Mouse (Mus musculus): ENCODE measurements around the gene Ace3. TPM values are rescaled to one million over a fixed set of nuclear protein-coding genes. Genes with fewer than 3 reads are reported as not detected.

Ace3 gene
- polyA plus RNA-seq, 1 experiment from 2014 or later: not detected

DNA sequence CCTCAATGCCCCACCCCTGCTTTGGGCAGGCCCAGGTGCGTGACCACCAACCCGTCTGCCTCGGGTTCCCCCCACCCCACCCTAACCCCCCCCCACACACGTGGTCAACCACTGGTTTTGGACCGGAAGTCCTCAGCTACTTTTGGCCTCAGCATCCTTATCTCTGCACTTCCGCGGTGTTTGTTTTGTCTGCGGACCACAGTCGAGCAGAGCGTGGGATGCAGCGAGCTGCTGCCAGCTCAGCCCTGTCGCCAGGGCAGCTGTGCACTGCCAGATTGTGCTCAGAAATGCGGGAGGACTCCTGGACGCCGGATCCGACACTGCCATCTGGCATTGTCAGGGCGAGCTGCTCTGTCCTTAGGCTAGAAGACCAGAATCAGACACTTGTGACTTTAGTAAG is 35.1 kb upstream of the Ace3 start:
- H3K4me2 ChIP-seq: no peak overlapping the region
- H3K36me3 ChIP-seq (replicated peaks): no peaks in the 10 kb centered on the region
- no peak overlapping the region for H3K27ac ChIP-seq
- H3K9me3 ChIP-seq: no peaks in the 10 kb centered on the region
- no peak overlapping the region for H3K9ac ChIP-seq
- no peak for ATAC-seq (replicated peaks)
- no peaks in the 10 kb centered on the region for H3K27me3 ChIP-seq (replicated peaks)
- H3K4me1 ChIP-seq: no peaks in the 10 kb centered on the region
- WGBS: 49% methylated on average over 17 of the region's 17 CpGs
- H3K4me3 ChIP-seq: no peak overlapping the region

DNA sequence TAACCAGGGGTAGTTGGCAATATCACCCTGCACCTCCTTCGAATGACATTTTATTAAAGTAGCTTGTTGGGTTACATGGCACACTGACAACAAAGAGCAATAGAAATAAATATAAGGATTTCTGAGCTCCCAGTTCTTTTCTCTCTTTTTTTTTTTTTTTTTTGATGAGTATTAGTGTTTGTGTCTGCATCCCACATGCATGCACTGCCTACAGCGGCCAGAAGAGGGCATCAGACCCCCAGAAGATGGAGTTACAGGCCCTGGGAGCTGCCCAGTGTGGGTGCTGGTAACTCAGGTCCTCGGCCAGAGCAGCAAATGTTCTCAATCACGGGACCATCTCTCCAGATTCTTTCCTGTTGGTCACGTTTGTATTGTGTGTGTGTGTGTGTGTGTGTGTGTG is 29.8 kb upstream of the Ace3 start:
- Histone ChIP-seq H3K4me3 (no peak overlapping the region), H3K4me1 (peaks cover 15% of the 10 kb centered on the region), H3K27me3 (replicated peaks) (peaks cover 11% of the 10 kb centered on the region), H3K27ac (no peak overlapping the region), H3K36me3 (replicated peaks) (no peaks in the 10 kb centered on the region), H3K9ac (no peak overlapping the region), H3K9me3 (no peaks in the 10 kb centered on the region), H3K4me2 (no peak overlapping the region)
- WGBS: 67% methylated on average over 5 of the region's 5 CpGs
- ATAC-seq (replicated peaks): no peak

DNA sequence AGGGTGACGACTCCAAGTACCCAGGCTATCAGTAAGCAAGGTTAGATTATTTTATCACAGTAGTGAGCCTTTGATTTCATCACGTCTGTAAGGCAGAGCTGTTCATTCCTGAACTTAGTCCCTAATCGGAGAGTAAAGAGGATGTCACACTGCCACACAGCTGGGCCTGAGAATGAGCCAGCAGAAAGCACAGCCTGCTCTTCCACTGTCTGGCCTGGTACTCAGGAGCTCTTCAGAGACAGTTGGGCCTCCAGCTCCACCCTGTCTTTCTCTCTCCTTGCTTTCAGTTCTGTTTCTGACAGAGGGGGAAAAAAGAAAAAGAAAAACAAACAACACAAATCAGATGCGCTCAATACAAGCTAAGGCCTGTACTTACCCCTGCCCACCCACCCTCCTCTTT is 28.2 kb upstream of the Ace3 start:
- peaks cover 12% of the 10 kb centered on the region for H3K27me3 ChIP-seq (replicated peaks)
- H3K9ac ChIP-seq: no peak overlapping the region
- WGBS: 70% methylated on average over 4 of the region's 4 CpGs
- no peaks in the 10 kb centered on the region for H3K9me3 ChIP-seq
- peaks cover 15% of the 10 kb centered on the region for H3K4me1 ChIP-seq
- H3K4me2 ChIP-seq: no peak overlapping the region
- H3K4me3 ChIP-seq: no peak overlapping the region
- ATAC-seq (replicated peaks): no peak
- H3K27ac ChIP-seq: no peak overlapping the region
- no peaks in the 10 kb centered on the region for H3K36me3 ChIP-seq (replicated peaks)

DNA sequence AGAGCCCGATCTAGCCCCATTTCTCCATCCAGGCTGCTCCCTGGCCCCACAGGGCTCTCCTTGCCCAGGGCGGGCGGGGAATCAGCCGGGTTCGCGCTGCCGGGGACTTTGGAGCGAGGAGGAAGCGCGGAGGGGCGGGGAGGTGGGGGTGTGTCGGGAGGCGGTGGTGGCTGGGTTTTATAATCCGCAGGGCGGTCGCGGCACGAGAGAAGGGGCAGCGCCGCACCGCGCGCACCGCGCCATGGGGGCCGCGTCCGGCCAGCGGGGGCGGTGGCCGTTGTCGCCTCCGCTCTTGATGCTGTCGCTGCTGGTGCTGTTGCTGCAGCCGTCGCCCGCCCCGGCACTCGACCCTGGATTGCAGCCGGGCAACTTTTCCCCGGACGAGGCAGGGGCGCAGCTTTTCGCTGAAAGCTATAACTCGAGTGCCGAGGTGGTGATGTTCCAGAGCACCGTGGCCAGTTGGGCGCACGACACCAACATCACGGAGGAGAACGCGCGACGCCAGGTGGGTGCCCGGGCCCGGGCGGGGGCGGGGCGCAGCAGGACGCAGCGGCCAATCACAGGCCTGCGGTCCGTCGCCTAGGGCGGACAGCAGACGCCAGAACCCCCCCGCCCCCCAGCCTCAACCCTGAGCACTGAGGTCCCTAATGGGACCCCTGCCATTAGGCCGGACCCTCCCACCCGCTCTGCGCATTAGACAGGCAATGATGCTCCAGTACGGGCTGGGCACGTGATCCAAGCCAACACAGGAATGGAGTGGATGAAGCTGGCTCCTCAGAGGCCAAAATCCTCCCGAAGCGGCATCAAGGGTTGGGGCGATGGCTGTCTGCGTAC is 26.5 kb upstream of the Ace3 start, which contains the start of gene Ace:
Ace (plus strand) TSS at position 205 of the 834 bp plus-strand sequence.
- Histone ChIP-seq H3K27ac (peak within 1 kb of the TSS; percentile 51; the same call in 1 of the 2 replicates), H3K4me3 (peak within 1 kb of the TSS; percentile 66), H3K36me3 (replicated peaks) (no peaks in the 10 kb centered on the region), H3K4me1 (peaks cover 15% of the 10 kb centered on the region), H3K4me2 (peak within 1 kb of the TSS; percentile 96), H3K9me3 (no peaks in the 10 kb centered on the region), H3K27me3 (replicated peaks) (peaks cover 12% of the 10 kb centered on the region), H3K9ac (peak within 1 kb of the TSS; percentile 61)
- WGBS: under 1% methylated on average over 76 of the region's 76 CpGs
- ATAC-seq (replicated peaks): peak; percentile 85

DNA sequence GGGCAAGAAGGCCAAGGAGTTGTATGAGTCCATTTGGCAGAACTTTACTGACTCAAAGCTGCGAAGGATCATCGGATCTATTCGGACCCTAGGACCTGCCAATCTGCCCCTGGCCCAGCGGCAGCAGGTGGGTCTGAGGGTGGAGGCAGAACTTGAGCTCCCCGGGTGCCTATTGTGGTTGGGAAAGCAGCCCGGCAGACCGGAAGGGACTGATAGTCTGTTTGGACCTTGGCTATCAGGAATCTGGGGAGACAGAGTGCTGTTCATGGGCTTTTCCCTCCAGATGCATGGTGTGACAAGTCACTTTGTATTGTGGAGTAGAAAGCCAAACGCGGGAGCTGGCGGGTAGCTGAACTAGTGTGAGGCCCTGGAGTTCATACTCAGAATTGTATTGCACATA is 25.5 kb upstream of the Ace3 start:
- no peak overlapping the region for H3K9ac ChIP-seq
- 51% methylated on average over 10 of the region's 10 CpGs for WGBS
- H3K4me2 ChIP-seq: peak overlapping the region; percentile 96
- H3K9me3 ChIP-seq: no peaks in the 10 kb centered on the region
- peak overlapping the region; percentile 66; the same call in 1 of the 2 replicates for H3K4me3 ChIP-seq
- H3K4me1 ChIP-seq: peaks cover 15% of the 10 kb centered on the region
- H3K36me3 ChIP-seq (replicated peaks): no peaks in the 10 kb centered on the region
- no peak overlapping the region for H3K27ac ChIP-seq
- no peak for ATAC-seq (replicated peaks)
- H3K27me3 ChIP-seq (replicated peaks): peaks cover 12% of the 10 kb centered on the region

DNA sequence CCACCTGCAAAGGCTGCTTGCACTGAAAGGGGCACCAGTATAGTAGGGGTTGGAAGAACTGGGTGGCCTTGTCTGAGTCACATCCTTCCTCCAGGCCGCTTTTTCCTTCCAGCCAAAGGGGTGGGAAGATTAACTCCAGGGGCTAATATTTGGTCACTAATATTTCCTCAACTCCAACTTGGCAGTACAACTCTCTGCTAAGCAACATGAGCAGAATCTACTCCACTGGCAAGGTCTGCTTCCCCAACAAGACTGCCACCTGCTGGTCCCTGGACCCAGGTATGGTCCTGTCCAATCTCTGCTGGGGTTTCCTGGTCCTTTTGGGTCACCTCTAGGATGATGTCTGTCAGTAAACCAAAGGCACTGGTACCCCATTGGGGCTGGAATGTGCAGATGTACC is 25.0 kb upstream of the Ace3 start:
- no peak overlapping the region for H3K27ac ChIP-seq
- no peak for ATAC-seq (replicated peaks)
- WGBS: 40% methylated on average over 1 of the region's 1 CpGs
- peaks cover 15% of the 10 kb centered on the region for H3K4me1 ChIP-seq
- H3K4me3 ChIP-seq: no peak overlapping the region
- H3K36me3 ChIP-seq (replicated peaks): no peaks in the 10 kb centered on the region
- peaks cover 12% of the 10 kb centered on the region for H3K27me3 ChIP-seq (replicated peaks)
- no peak overlapping the region for H3K9ac ChIP-seq
- no peak overlapping the region for H3K4me2 ChIP-seq
- no peaks in the 10 kb centered on the region for H3K9me3 ChIP-seq

DNA sequence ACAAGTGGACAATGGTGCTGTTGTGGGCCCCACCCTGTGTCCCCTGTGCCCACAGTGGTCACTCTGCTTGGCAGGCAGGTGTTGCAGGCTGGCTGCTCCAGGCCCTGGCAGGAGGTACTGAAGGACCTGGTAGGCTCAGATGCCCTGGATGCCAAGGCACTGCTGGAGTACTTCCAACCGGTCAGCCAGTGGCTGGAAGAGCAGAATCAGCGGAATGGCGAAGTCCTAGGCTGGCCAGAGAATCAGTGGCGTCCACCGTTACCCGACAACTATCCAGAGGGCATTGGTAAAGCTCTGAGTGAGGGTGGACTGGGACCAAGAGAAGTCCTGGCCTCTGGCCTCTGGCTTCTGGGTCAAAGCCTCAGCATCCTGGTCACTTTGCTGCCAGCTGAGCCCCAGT is 19.9 kb upstream of the Ace3 start:
- Histone ChIP-seq H3K27me3 (replicated peaks) (0 out of 2 replicates have a peak, but pooled peaks cover 2% of the 10 kb centered on the region), H3K36me3 (replicated peaks) (no peaks in the 10 kb centered on the region), H3K4me1 (no peaks in the 10 kb centered on the region), H3K4me2 (no peak overlapping the region), H3K9me3 (no peaks in the 10 kb centered on the region), H3K4me3 (no peak overlapping the region), H3K27ac (no peak overlapping the region), H3K9ac (no peak overlapping the region)
- 93% methylated on average over 6 of the region's 6 CpGs for WGBS
- ATAC-seq (replicated peaks): no peak

DNA sequence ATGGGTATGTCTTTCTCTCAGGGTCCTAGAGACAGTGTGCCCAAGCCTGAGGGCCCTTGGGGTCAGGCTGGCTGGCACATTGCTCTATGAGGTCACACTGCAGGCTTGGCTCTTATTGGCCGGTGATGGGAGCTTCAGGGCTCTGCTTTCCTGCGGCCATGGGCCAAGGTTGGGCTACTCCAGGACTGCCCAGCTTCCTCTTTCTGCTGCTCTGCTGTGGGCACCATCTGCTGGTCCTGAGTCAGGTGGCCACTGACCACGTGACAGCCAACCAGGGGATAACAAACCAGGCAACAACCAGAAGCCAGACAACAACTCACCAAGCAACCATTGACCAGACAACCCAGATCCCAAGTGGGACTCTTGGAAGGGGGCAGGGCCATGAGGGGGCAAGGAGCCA is 19.4 kb upstream of the Ace3 start:
- no peak for ATAC-seq (replicated peaks)
- Histone ChIP-seq H3K4me3 (no peak overlapping the region), H3K27me3 (replicated peaks) (no peaks in the 10 kb centered on the region), H3K4me1 (no peaks in the 10 kb centered on the region), H3K36me3 (replicated peaks) (no peaks in the 10 kb centered on the region), H3K4me2 (no peak overlapping the region), H3K9ac (no peak overlapping the region), H3K27ac (no peak overlapping the region), H3K9me3 (no peaks in the 10 kb centered on the region)
- WGBS: 82% methylated on average over 3 of the region's 3 CpGs

DNA sequence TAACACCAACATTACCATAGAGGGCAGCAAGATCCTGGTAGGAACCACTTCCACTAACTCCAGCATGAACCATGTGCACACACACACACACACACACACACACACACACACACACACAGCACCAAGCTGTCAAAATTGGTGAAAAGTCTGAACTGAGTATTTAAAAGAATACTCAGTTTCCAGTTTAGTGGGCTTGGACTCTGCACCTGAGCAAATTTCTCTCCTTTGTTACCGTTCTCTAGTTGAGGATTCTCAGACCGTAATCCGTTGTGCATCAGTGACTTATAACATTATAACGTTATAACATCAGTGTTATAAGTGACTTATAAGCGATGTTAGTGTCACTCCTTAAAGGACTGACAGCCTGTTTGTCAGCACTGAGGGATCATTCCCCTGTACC is 18.8 kb upstream of the Ace3 start:
- ATAC-seq (replicated peaks): no peak
- H3K4me1 ChIP-seq: no peaks in the 10 kb centered on the region
- no peak overlapping the region for H3K4me2 ChIP-seq
- H3K9ac ChIP-seq: no peak overlapping the region
- no peaks in the 10 kb centered on the region for H3K9me3 ChIP-seq
- H3K36me3 ChIP-seq (replicated peaks): no peaks in the 10 kb centered on the region
- H3K27me3 ChIP-seq (replicated peaks): no peaks in the 10 kb centered on the region
- no peak overlapping the region for H3K27ac ChIP-seq
- H3K4me3 ChIP-seq: no peak overlapping the region
- 87% methylated on average over 5 of the region's 5 CpGs for WGBS

DNA sequence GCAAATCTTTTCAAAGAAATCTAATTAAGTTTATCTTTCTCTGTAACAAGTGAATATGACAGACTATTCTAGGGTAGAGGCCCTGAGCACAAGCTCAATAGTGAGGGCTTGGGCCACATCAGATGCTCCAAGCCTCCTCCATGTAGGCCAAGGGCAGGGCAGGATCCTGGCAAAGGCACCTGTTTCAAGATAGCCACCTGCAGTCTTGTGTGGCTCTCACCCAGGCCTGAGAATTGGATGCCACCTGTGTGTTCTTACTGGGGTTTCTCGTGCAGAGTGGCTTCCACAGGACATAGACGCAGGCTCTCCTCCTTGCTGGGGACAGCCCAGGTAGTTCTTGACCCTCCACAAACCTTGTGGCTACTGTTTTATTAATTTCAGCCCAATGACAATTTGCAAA is 16.2 kb upstream of the Ace3 start:
- Histone ChIP-seq H3K4me2 (no peak overlapping the region), H3K27me3 (replicated peaks) (no peaks in the 10 kb centered on the region), H3K9me3 (no peaks in the 10 kb centered on the region), H3K27ac (no peak overlapping the region), H3K4me1 (no peaks in the 10 kb centered on the region), H3K36me3 (replicated peaks) (no peaks in the 10 kb centered on the region), H3K9ac (no peak overlapping the region), H3K4me3 (no peak overlapping the region)
- 93% methylated on average over 2 of the region's 2 CpGs for WGBS
- ATAC-seq (replicated peaks): no peak

DNA sequence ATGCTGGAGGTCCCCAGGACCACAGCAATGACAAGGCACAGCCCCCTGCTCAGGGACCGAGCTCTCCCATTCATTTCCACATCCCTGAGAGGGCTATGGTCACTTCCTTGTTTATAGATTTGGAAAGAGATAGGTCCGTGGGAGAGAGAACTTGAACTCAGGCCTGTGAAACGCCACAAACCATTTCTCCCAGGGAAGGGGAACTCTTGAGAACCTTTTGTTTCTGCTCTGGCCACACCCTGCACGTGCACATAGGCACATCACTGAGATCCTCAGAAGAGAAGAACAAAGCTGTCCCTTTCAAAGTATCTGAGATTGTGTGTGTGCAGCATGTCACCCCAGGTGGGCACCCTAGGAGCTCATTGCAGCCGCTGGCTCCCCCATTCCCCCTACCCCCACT is 15.8 kb upstream of the Ace3 start:
- no peak for ATAC-seq (replicated peaks)
- 64% methylated on average over 5 of the region's 5 CpGs for WGBS

DNA sequence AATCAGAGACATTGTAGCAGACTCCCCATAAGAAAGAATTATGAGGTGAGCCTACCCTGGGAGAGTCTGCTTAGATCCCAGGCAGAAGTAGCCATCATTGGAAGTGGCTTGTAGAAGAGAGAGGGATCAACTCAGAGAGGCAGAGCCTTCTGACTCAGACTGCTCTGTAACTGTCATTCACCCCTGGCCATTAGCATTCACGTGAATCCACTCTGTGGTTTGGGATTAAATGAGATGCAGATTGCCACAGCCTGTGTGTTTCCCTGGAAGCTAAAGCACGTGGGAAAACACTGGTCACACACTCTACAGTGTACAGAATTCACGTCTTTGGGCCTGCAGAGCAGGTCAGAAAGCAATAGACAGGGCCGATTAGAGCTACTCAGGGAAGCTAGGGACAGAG is 10.0 kb upstream of the Ace3 start:
- no peak overlapping the region for H3K27ac ChIP-seq
- H3K9me3 ChIP-seq: no peaks in the 10 kb centered on the region
- WGBS: 53% methylated on average over 4 of the region's 4 CpGs
- no peak for ATAC-seq (replicated peaks)
- no peaks in the 10 kb centered on the region for H3K4me1 ChIP-seq
- no peak overlapping the region for H3K9ac ChIP-seq
- H3K27me3 ChIP-seq (replicated peaks): no peaks in the 10 kb centered on the region
- H3K36me3 ChIP-seq (replicated peaks): no peaks in the 10 kb centered on the region
- H3K4me3 ChIP-seq: no peak overlapping the region
- no peak overlapping the region for H3K4me2 ChIP-seq

More for the DNA sequence above, 15.8 kb upstream of the Ace3 start:
- H3K9me3 ChIP-seq: no peaks in the 10 kb centered on the region
- H3K4me2 ChIP-seq: no peak overlapping the region
- no peaks in the 10 kb centered on the region for H3K36me3 ChIP-seq (replicated peaks)
- H3K4me3 ChIP-seq: no peak overlapping the region
- H3K27ac ChIP-seq: no peak overlapping the region
- H3K4me1 ChIP-seq: no peaks in the 10 kb centered on the region
- H3K9ac ChIP-seq: no peak overlapping the region
- H3K27me3 ChIP-seq (replicated peaks): no peaks in the 10 kb centered on the region

DNA sequence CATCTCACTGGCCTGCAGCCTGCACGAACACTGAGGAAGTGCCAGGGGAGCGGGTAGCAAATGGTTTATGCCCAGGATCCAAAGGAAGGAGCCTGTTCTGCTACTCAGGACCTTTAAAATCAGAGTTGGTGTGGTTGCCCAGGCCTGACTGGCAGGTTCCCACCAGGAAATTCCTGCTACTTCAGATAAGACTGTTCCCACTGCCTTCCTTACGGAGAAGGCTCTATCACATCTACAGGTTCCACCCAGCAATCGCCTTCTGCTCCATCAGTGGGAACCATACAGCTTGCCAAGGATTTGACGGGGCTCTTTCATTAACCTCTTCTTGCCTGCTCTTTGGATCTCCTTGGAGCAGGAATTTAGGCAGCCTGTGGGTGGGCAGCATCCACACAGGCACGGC is 7.0 kb upstream of the Ace3 start:
- H3K4me1 ChIP-seq: no peaks in the 10 kb centered on the region
- H3K4me2 ChIP-seq: no peak overlapping the region
- no peak for ATAC-seq (replicated peaks)
- no peak overlapping the region for H3K4me3 ChIP-seq
- no peaks in the 10 kb centered on the region for H3K27me3 ChIP-seq (replicated peaks)
- no peak overlapping the region for H3K27ac ChIP-seq
- no peaks in the 10 kb centered on the region for H3K9me3 ChIP-seq
- 76% methylated on average over 6 of the region's 6 CpGs for WGBS
- no peak overlapping the region for H3K9ac ChIP-seq
- no peaks in the 10 kb centered on the region for H3K36me3 ChIP-seq (replicated peaks)

Data from midbrain, embryonic 15.5 days (tissue).